Mouse (Mus musculus) WW6 (cell line): ENCODE results near the gene Slu7.

Source experiments
- DNase-seq: peaks from one replicate; pipeline ENCODE4 v3.0.0-alpha.2; 2013; ENCODE audit warnings: low read depth, low spot score

The Slu7 gene

GRCm38 (mm10) chr11:43484057-43484456, 50.5 kb downstream of the Slu7 start:
- DNase-seq: no peak

GRCm38 (mm10) chr11:43484652-43485051, 51.1 kb downstream of the Slu7 start:
- no peak for DNase-seq

- no peak for DNase-seq
Observed at GRCm38 (mm10) chr11:43485855-43486254, 52.3 kb downstream of the Slu7 start.

- DNase-seq: no peak
Observed at GRCm38 (mm10) chr11:43492663-43493062, 59.1 kb downstream of the Slu7 start.

- DNase-seq: peak; percentile 62
Observed at GRCm38 (mm10) chr11:43493815-43494409, 60.4 kb downstream of the Slu7 start.

GRCm38 (mm10) chr11:43495037-43495436, 61.5 kb downstream of the Slu7 start:
- no peak for DNase-seq

- DNase-seq: no peak
Observed at GRCm38 (mm10) chr11:43495532-43495931, 62.0 kb downstream of the Slu7 start.
